In genomic region chr2:46503074-46503473, GRCm38 (mm10) we compare ENCODE assay signal across 17 mouse cellular contexts.
"Had no signal": no experiment of that assay in that cellular context is flagged by ENCODE, and none has a peak within 500 bp of the region (broad histone marks: within the 10 kb centered on the region; RNA-seq: fewer than 3 reads in every experiment).

No protein-coding gene starts in this region.

- ATAC-seq: liver, postnatal 0 days; midbrain, embryonic 13.5 days; midbrain, embryonic 15.5 days had no signal

- H3K4me3 ChIP-seq: liver, embryonic 13.5 days; liver, embryonic 15.5 days; megakaryocyte, embryonic 14.5 days; midbrain, embryonic 13.5 days; midbrain, embryonic 15.5 days; neural tube, embryonic 12.5 days; stomach, embryonic 15.5 days had no signal

- DNase-seq: liver; liver, embryonic 13.5 days; liver, postnatal 0 days; right cerebral cortex, postnatal 14 days; thymus, adult 2 months; thymus, postnatal 25 days; thymus, postnatal 4 days had no signal

- H3K4me1 ChIP-seq: liver, embryonic 13.5 days; liver, embryonic 15.5 days; megakaryocyte, embryonic 14.5 days; midbrain, embryonic 13.5 days; midbrain, embryonic 15.5 days; neural tube, embryonic 12.5 days; stomach, embryonic 15.5 days had no signal

- H3K36me3 ChIP-seq: liver, embryonic 13.5 days; liver, embryonic 15.5 days; midbrain, embryonic 13.5 days; midbrain, embryonic 15.5 days; neural tube, embryonic 12.5 days; stomach, embryonic 15.5 days had no signal

- H3K9me3 ChIP-seq: liver, embryonic 13.5 days; liver, embryonic 15.5 days; megakaryocyte, embryonic 14.5 days; midbrain, embryonic 13.5 days; midbrain, embryonic 15.5 days; neural tube, embryonic 12.5 days; stomach, embryonic 15.5 days had no signal

- H3K27ac ChIP-seq: liver, embryonic 13.5 days; liver, embryonic 15.5 days; macrophage; midbrain, embryonic 13.5 days; midbrain, embryonic 15.5 days; neural tube, embryonic 12.5 days; stomach, embryonic 15.5 days; stomach, postnatal 0 days had no signal

- H3K9ac ChIP-seq: liver, embryonic 13.5 days; liver, embryonic 15.5 days; liver, postnatal 0 days; midbrain, embryonic 13.5 days; midbrain, embryonic 15.5 days; neural tube, embryonic 12.5 days; stomach, embryonic 15.5 days had no signal

- H3K27me3 ChIP-seq: liver, embryonic 13.5 days; liver, embryonic 15.5 days; megakaryocyte, embryonic 14.5 days; midbrain, embryonic 13.5 days; midbrain, embryonic 15.5 days; neural tube, embryonic 12.5 days; stomach, embryonic 15.5 days had no signal

- H3K4me2 ChIP-seq: liver, embryonic 11.5 days; liver, embryonic 13.5 days; liver, embryonic 15.5 days; midbrain, embryonic 11.5 days; midbrain, embryonic 13.5 days; midbrain, embryonic 15.5 days; neural tube, embryonic 12.5 days; stomach, embryonic 15.5 days had no signal
